Mouse (Mus musculus) megakaryocyte, embryonic 14.5 days (primary cell): ENCODE results near the gene Hist1h2bj.

Source experiments
- FLI1 ChIP-seq: IDR thresholded peaks from 2 replicates; pipeline ENCODE4 v1.6.1; 2012; ENCODE audit warnings: low read length, inconsistent platforms, mixed read lengths
- GATA1 ChIP-seq: IDR thresholded peaks from 3 replicates; pipeline ENCODE4 v1.6.1; 2012; ENCODE audit warnings: mixed read lengths, low read length, inconsistent platforms, borderline replicate concordance

- TF ChIP-seq GATA1 (no peak), FLI1 (no peak)
Measured at GRCm38 (mm10) chr13:22028673-22029460, 14.1 kb upstream of the Hist1h2bj start.
